Mouse (Mus musculus) hindbrain, embryonic 16.5 days (tissue): ENCODE measurements around the gene Sbf2. TPM values are rescaled to one million over a fixed set of nuclear protein-coding genes. Genes with fewer than 3 reads are reported as not detected.
A peak's percentile ranks its signal among the peaks of the same experiment; 100 is the strongest.
"Not testable (repeated sequence)": the region's sequence is repeated elsewhere in the genome, so short reads cannot be mapped to it uniquely, and the experiment has no call there.

ENCODE experiments used
- ATAC-seq: fragments of 200-750 bp; cut with Nextera tagmentation; 2 replicates; pipeline ENCODE4 v1.8.0; 2017; ENCODE audit warnings: moderate TSS enrichment, moderate library complexity
- H3K27ac ChIP-seq: fragments of 300-500 bp; sonication (generic); 2 replicates; pipeline ENCODE4 v1.5.1; 2014; ENCODE audit warnings: low read depth, mild to moderate bottlenecking, control low read depth, low read length, moderate library complexity
- H3K27me3 ChIP-seq: fragments of 300-500 bp; sonication (generic); replicated peaks from 2 replicates; pipeline ENCODE4 v1.6.1; 2014; ENCODE audit warnings: low read length; ENCODE audit not compliant: control insufficient read depth, insufficient read depth
- H3K36me3 ChIP-seq: fragments of 300-500 bp; sonication (generic); 2 replicates; pipeline ENCODE4 v1.6.1; 2014; ENCODE audit warnings: mild to moderate bottlenecking, low read length, moderate library complexity, mixed read lengths; ENCODE audit not compliant: control insufficient read depth, insufficient read depth
- H3K4me1 ChIP-seq: fragments of 300-500 bp; sonication (generic); 2 replicates; pipeline ENCODE4 v1.6.1; 2014; ENCODE audit warnings: low read depth, low read length; ENCODE audit not compliant: control insufficient read depth, insufficient read depth
- H3K4me2 ChIP-seq: fragments of 300-500 bp; sonication (generic); 2 replicates; pipeline ENCODE4 v1.6.1; 2014; ENCODE audit warnings: mild to moderate bottlenecking, low read length, control low read depth, moderate library complexity
- H3K4me3 ChIP-seq: fragments of 300-500 bp; sonication (generic); 2 replicates; pipeline ENCODE4 v1.5.1; 2014; ENCODE audit warnings: mild to moderate bottlenecking, low read length, control low read depth, moderate library complexity
- H3K9ac ChIP-seq: fragments of 300-500 bp; sonication (generic); 2 replicates; pipeline ENCODE4 v1.6.1; 2014; ENCODE audit warnings: low read depth, mild to moderate bottlenecking, control low read depth, low read length, moderate library complexity
- H3K9me3 ChIP-seq: fragments of 300-500 bp; sonication (generic); 2 replicates; pipeline ENCODE4 v1.6.1; 2014; ENCODE audit warnings: mild to moderate bottlenecking, low read length, moderate library complexity; ENCODE audit not compliant: control insufficient read depth
- WGBS: fragments of 180-500 bp; shearing (Covaris S2); extraction: QIAGEN DNeasy Blood & Tissue Kit; methylation state at CpG from one replicate; pipeline ENCODE4 v1.1.7; 2014; 5-methylcytosine and 5-hydroxymethylcytosine counted together
- polyA plus RNA-seq: library from polyadenylated mRNA; unstranded; fragments of >200 nt; fragmentation: Nextera tagmentation; extraction: Ambion mirVana; gene quantifications from 2 replicates; pipeline ENCODE4 v1.2.1, GENCODE M21; 2015

Gene Sbf2
- polyA plus RNA-seq, 1 experiment from 2014 or later = 51.8 TPM

DNA sequence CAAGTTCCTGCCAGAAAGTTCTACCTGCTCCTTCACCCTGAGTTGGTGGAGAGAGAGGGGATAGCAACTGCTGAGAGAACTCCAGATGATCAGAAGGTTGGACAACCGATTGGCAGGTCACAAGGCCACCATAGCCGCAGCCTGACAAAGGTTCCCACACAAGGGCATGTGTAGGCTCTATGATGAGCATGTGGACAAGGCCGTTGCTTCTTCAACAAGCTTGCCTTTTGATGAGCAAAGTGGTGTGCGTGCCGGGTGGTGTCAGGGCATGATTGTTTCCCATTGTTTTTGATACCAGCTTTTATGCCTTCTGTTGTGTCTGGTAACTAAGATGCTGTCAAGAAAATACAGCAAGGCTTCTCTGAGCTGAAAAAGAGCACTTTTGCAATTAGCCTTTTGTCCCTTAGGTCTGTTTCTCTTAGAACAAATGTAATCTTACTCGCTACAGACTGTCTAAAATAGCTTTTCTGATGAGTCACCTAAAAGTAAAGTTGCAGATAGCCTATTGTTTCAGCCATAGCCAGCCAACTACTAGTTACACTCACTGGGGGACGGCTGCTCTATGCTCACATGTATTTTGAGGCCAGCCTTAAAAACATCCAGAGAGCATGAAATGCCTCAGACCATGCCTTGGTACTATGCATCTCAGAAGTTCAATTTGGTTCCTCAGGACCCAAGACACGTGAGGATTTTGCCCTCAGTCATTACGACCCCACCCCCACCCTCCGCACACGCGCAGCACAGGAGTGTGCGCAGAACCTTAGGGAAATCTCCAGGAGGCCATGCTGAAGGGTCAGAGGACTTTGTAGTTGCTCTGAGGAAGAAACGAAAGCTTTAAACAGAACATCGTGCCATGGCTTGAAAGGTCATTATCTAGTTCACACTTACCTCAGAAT, 33.1 kb upstream of the Sbf2 start:
- 85% methylated on average over 15 of the region's 15 CpGs for WGBS

DNA sequence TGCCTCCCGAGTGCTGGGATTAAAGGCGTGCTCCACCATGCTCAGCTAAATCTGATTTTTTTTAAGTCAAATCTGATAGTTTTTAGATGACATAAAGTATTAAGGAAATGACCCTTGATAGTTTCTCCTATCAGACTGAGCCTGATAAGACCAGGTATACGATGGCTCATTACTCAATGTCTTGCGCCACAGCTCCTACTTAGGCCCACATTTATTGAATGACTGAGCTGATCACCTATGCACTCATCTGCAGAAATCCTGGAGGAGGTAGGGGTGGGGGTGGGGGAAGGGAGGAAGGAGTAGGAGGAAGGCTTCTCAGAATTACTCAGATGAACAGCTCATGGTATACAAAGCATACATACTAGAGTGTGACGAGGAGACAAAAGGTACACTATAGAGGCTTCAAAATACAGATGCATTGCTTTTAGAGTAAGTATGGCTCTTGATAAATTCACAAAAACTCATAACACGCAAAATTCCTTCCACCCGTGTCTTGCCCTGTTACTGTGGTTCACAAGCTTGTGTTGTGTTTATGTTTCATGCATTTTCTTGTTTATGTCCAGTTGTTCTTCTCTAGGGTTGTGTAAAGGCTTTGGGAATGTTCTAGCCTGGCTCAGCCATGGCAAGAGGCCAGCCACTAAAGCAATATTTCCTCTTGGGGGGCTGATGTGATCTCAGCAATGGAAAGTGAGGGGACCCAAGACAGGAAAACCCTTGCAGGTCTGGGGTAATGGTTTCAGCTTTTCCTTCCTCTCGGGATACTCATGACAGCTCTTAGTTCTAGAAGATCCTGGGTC, 32.1 kb upstream of the Sbf2 start:
- no peak for ATAC-seq
- Histone ChIP-seq H3K27ac (no peak overlapping the region), H3K4me1 (no peaks in the 10 kb centered on the region), H3K36me3 (no peaks in the 10 kb centered on the region), H3K4me2 (no peak overlapping the region), H3K9me3 (no peaks in the 10 kb centered on the region), H3K27me3 (no peaks in the 10 kb centered on the region; the same call in 1 of the 2 replicates), H3K4me3 (no peak overlapping the region), H3K9ac (no peak overlapping the region)
- WGBS = 93% methylated on average over 8 of the region's 8 CpGs

More for the DNA sequence above, 33.1 kb upstream of the Sbf2 start:
- H3K36me3 ChIP-seq = no peaks in the 10 kb centered on the region
- no peak overlapping the region for H3K4me2 ChIP-seq
- no peaks in the 10 kb centered on the region for H3K9me3 ChIP-seq
- H3K27ac ChIP-seq = no peak overlapping the region
- H3K9ac ChIP-seq = no peak overlapping the region; the same call in 1 of the 2 replicates
- no peak for ATAC-seq
- H3K27me3 ChIP-seq = no peaks in the 10 kb centered on the region; the same call in 1 of the 2 replicates
- H3K4me3 ChIP-seq = no peak overlapping the region
- no peaks in the 10 kb centered on the region for H3K4me1 ChIP-seq

DNA sequence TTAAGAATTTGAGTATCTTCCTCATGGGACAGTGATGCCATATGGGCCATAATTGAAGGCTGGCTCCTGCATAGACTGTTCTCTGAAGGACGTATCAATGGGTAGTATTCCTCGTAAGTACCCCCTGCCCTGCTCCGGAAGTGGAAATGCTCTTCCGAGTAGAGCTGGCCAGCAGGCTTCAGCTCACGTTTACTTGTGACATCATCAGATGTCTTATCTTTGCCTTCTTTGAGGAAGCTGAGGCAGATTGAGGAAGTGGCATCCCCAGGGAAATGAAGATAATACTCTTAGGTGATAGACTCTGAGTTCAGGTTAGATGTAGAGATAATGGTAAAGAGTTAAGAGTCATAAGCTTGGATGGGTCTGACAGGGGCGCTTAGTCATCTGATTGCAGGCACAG, 31.1 kb upstream of the Sbf2 start:
- Histone ChIP-seq H3K9me3 (no peaks in the 10 kb centered on the region), H3K36me3 (no peaks in the 10 kb centered on the region), H3K4me3 (no peak overlapping the region), H3K27ac (no peak overlapping the region), H3K9ac (no peak overlapping the region), H3K27me3 (no peaks in the 10 kb centered on the region; the same call in 1 of the 2 replicates), H3K4me2 (no peak overlapping the region), H3K4me1 (no peaks in the 10 kb centered on the region)
- ATAC-seq = peak; percentile 40
- WGBS = 86% methylated on average over 6 of the region's 6 CpGs

DNA sequence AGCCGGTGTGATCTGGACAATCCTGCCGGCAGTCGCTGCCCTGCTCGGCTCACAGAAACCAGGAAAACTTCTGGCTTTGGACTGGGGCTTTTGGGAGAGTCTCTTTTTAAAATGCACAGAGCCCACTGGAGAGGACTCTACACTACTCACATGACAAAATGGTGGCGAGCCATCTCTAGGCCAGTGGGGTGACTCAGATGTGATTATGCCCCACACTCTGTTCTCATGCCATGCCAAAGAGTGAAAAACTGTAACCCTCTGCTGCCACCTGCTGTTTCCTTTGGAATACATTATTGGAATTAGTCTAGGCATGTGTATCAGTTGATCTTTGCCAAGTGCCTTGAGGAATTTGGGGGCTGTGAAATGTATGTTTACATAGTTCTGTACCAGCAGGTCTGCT, 30.6 kb upstream of the Sbf2 start:
- Histone ChIP-seq H3K27me3 (no peaks in the 10 kb centered on the region; the same call in 1 of the 2 replicates), H3K4me3 (no peak overlapping the region), H3K9me3 (no peaks in the 10 kb centered on the region), H3K9ac (no peak overlapping the region), H3K36me3 (no peaks in the 10 kb centered on the region), H3K4me1 (no peaks in the 10 kb centered on the region), H3K27ac (no peak overlapping the region), H3K4me2 (no peak overlapping the region)
- 74% methylated on average over 5 of the region's 5 CpGs for WGBS
- peak; percentile 63 for ATAC-seq

DNA sequence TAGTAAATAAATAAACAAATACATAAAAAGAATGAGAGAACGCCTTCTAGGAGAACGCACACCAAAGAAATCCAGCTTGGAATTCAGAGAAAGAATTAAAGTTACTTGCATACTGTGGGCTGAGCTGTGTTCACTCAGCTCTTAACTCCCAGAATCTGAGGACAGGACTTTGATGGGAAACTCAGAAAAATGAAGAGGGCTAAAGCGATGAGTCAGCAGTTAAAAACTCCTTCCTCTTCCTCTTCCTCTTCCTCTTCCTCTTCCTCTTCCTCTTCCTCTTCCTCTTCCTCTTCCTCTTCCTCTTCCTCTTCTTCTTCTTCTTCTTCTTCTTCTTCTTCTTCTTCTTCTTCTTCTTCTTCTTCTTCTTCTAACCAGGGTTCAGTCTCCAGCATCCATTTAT, 25.2 kb upstream of the Sbf2 start:
- not testable (repeated sequence) for H3K4me1 ChIP-seq, H3K4me2 ChIP-seq

DNA sequence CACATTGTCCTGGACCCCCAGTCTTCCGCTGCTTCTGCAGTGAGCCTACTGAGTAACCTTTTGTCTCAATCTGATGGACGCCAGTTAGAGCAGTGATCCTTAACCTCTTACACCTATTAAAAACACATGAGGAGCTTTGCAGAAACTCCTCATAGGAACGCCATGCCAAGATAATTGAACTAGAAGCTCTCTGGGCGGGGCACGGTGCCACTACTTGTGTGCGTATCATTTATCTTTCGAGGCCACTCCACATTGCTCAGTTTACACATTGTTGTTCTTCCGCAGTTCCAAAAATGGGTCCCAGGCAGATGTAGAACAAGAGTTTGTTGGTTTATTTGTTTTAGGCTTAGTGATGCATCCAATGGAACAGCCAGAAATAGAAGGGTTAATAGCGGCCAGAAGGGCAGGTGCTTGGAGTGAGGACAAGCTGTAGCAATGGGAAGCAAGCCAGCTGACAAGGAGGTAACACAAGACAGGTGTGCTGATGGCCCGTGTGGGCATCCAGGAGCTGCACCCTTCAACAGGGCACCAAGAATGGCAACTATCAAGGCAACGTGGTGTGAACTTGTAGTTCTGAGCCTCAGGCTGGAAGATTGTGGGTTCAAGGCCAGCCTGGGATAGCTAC, 24.7 kb upstream of the Sbf2 start:
- WGBS = 76% methylated on average over 11 of the region's 11 CpGs
- Histone ChIP-seq H3K27ac (no peak overlapping the region), H3K4me1 (peaks cover 7% of the 10 kb centered on the region), H3K9me3 (no peaks in the 10 kb centered on the region), H3K36me3 (no peaks in the 10 kb centered on the region), H3K27me3 (no peaks in the 10 kb centered on the region), H3K4me3 (no peak overlapping the region), H3K9ac (no peak overlapping the region), H3K4me2 (no peak overlapping the region)
- ATAC-seq = no peak

More for the DNA sequence above, 25.2 kb upstream of the Sbf2 start:
- H3K9me3 ChIP-seq, H3K4me3 ChIP-seq, H3K9ac ChIP-seq, H3K27ac ChIP-seq, H3K36me3 ChIP-seq, H3K27me3 ChIP-seq, ATAC-seq: not testable (repeated sequence)
- 99% methylated on average over 3 of the region's 3 CpGs for WGBS

DNA sequence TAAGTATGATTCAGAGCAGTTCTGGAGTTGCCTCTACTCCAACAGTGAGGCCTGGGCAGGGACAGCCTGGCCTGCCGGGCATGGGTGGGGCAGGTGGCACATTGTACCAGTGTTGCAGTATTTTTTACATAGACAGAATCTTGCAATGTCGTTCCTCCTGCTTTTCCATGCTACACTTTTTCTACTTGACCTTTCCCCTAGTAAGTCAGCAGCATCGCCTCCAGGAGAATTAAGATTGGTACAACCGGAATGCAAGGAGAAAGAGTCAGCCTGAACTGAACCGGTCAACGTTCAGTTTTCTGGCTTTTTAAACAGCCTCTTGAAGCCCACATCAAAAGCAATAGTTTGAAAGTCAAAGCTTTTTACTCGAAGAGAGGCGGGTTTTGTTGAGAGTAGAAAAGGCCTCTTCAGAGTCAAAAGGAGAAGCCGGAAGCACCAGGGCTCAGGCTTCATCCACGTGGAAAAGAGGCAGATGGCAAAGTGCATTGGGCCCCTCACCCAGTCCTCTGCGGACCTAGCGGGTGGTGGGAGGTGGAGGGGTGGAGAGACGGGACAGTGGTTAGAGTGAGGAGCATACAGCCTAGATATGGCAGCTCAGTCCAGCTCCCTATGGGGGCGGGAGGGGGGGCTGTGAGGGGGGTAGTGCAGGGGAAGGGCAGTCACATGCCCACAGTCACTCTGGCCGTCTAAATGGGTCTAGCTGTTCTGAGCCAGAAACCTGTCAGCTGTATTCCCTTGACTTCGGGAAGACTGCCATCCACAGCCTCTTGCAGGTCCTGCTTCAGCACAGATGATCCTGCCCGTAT, 23.8 kb upstream of the Sbf2 start:
- Histone ChIP-seq H3K9ac (no peak overlapping the region), H3K4me2 (no peak overlapping the region), H3K4me1 (peaks cover 7% of the 10 kb centered on the region), H3K9me3 (no peaks in the 10 kb centered on the region), H3K4me3 (no peak overlapping the region), H3K27me3 (no peaks in the 10 kb centered on the region), H3K27ac (peak overlapping the region; percentile 36; the same call in 1 of the 2 replicates), H3K36me3 (no peaks in the 10 kb centered on the region)
- peak; percentile 90 for ATAC-seq
- WGBS = 32% methylated on average over 17 of the region's 17 CpGs

DNA sequence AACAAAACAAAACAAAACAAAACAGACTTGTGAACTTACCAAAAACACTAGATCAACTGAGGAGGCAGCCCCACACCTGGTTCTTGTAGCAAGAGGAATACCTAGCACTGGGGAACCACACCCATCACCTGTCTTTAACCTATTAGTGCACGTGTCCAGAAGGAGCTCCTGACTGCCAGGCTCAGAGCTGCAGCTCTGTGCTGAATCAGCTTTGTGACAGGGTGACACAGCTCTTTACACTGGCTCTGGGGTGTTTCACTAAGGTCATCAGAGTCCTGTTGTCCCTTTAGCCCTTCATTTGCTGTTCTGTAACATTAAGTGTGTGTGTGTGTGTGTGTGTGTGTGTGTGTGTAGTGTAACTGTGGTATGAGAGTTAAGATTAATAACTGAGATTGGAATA, 21.8 kb upstream of the Sbf2 start:
- no peak overlapping the region for H3K9ac ChIP-seq
- no peak for ATAC-seq
- WGBS = 38% methylated on average over 1 of the region's 1 CpGs
- no peak overlapping the region for H3K4me2 ChIP-seq
- peaks cover 7% of the 10 kb centered on the region for H3K4me1 ChIP-seq
- H3K27ac ChIP-seq = no peak overlapping the region
- H3K36me3 ChIP-seq = no peaks in the 10 kb centered on the region
- no peaks in the 10 kb centered on the region for H3K9me3 ChIP-seq
- no peaks in the 10 kb centered on the region for H3K27me3 ChIP-seq
- H3K4me3 ChIP-seq = no peak overlapping the region
